8 mouse cellular contexts compared by ENCODE assay signal in the genomic region with DNA sequence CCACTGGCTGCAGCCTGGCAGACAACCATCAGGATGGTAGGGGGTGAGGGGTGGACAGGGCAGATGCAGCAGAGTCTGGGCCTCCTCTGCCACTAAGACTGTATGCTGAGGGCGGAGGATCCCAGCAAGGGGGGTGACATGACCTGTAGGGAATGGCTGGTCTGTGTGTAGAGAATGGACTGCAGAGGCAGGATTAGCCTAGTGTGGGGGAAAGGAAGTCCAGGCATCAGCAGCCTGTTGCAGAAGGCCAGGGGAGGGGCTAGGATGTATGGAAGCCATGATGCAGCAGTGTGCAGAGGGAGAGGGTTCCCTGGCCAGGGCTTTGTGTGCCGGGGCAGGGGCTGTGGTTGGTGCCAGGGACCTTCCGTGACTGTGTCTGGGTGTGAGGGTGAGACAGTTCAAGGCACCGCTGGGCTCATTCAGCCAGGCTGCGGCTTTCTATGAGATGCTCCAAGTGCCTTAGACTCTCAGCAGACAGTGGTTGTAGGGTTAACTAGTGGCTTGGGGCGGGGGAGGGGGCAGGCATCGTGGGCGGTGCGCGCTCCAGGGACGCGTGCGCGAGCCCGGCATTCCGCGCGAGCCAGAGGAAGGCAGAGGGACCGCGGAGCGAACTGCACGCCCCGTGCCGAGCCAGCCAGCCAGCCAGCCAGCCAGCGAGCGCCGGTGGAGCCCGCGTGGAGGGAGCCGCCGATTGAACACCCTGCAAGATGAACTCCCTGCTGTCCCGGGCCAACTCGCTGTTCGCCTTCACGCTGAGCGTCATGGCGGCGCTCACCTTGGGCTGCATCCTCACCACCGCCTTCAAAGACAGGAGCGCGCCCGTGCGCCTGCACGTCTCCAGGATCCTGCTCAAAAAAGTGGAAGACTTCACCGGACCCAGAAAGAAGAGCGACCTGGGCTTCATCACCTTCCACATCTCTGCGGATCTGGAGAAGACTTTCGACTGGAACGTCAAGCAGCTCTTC. TPM values are rescaled to one million over a fixed set of nuclear protein-coding genes. Genes with fewer than 3 reads are reported as not detected.
DNase-seq lines count a peak whose midpoint lies in the region; ATAC-seq lines count a peak whose summit lies in the region.
"Not testable (repeated sequence)": the region's sequence is repeated elsewhere in the genome, so short reads cannot be mapped to it uniquely, and the experiment has no call there.

Arxes1 (plus strand) TSS at position 569 of the 965 bp plus-strand sequence.

- WGBS in forebrain, embryonic 16.5 days = 18% methylated on average over 11 of the region's 49 CpGs
- 19% methylated on average over 12 of the region's 49 CpGs for WGBS in limb, embryonic 12.5 days
- 7% methylated on average over 22 of the region's 49 CpGs for WGBS in midbrain, embryonic 10.5 days

- not testable (repeated sequence) for H3K9me3 ChIP-seq in forebrain, embryonic 16.5 days (ENCODE audit: control insufficient read depth, low read length); limb, embryonic 12.5 days; midbrain, embryonic 10.5 days (replicated peaks)

- not testable (repeated sequence) for H3K27ac ChIP-seq in forebrain, embryonic 16.5 days (ENCODE audit: low read length); limb, embryonic 12.5 days
- peak within 1 kb of the TSS; percentile 65; the same call in 1 of the 2 replicates for H3K27ac ChIP-seq in midbrain, embryonic 10.5 days (replicated peaks)

- peak; percentile 31 for DNase-seq in R1 (ENCODE audit: low read depth, low spot score)
- DNase-seq in cerebellum, postnatal 14 days = peak; percentile 52 to 58
- peak; percentile 8 to 16 for DNase-seq in heart, postnatal 14 days
- DNase-seq in kidney, postnatal 10 days = peak; percentile 33
- peak; percentile 39 for DNase-seq in midbrain, embryonic 10.5 days (ENCODE audit: low spot score)
- DNase-seq in right cerebral cortex, adult 2 months (ENCODE audit: low spot score in 2 of 2) = peak; percentile 14 to 36

- H3K4me3 ChIP-seq in forebrain, embryonic 16.5 days (replicated peaks; ENCODE audit: low read length) = peak within 1 kb of the TSS; percentile 34
- H3K4me3 ChIP-seq in limb, embryonic 12.5 days (replicated peaks) = peak within 1 kb of the TSS; percentile 31
- peak within 1 kb of the TSS; percentile 45 for H3K4me3 ChIP-seq in midbrain, embryonic 10.5 days

- intact Hi-C loops in heart, postnatal 14 days (cut with DNase I) = not testable (repeated sequence)

- not testable (repeated sequence) for H3K4me1 ChIP-seq in forebrain, embryonic 16.5 days (replicated peaks; ENCODE audit: control insufficient read depth, insufficient read depth, low read length); limb, embryonic 12.5 days (replicated peaks)
- H3K4me1 ChIP-seq in midbrain, embryonic 10.5 days = peaks cover 15% of the 10 kb centered on the region; the same call in 1 of the 2 replicates

- peak; percentile 94 for ATAC-seq in forebrain, embryonic 16.5 days
- ATAC-seq in limb, embryonic 12.5 days (ENCODE audit: insufficient number of reproducible peaks, insufficient read depth, low FRiP score, low TSS enrichment, low read depth) = peak; percentile 98

- not testable (repeated sequence) for H3K36me3 ChIP-seq in forebrain, embryonic 16.5 days (ENCODE audit: control insufficient read depth, insufficient read depth); limb, embryonic 12.5 days; midbrain, embryonic 10.5 days

- H3K4me2 ChIP-seq in forebrain, embryonic 16.5 days (ENCODE audit: low read length) = peak within 1 kb of the TSS; percentile 45
- peak within 1 kb of the TSS; percentile 51 for H3K4me2 ChIP-seq in limb, embryonic 12.5 days

- H3K9ac ChIP-seq in forebrain, embryonic 16.5 days (replicated peaks; ENCODE audit: low read depth, low read length); limb, embryonic 12.5 days (replicated peaks): not testable (repeated sequence)

- not testable (repeated sequence) for H3K27me3 ChIP-seq in forebrain, embryonic 16.5 days (replicated peaks; ENCODE audit: control insufficient read depth, insufficient read depth, low read length)
- peaks cover 12% of the 10 kb centered on the region for H3K27me3 ChIP-seq in limb, embryonic 12.5 days
- H3K27me3 ChIP-seq in midbrain, embryonic 10.5 days (ENCODE audit: low read depth, poor library complexity, severe bottlenecking) = peaks cover 44% of the 10 kb centered on the region

RNA-seq across cellular contexts. Expression of gene Arxes1, which starts in this region (rescaled TPM):
- polyA plus RNA-seq in forebrain, embryonic 16.5 days (2015; fragmentation: Nextera tagmentation; extraction: Ambion mirVana) = 77.2 and 105 TPM in 2 replicates
- 1 to 10 TPM; 1.3 to 1.6 TPM for total RNA-seq in heart, postnatal 14 days (2021)
- polyA plus RNA-seq in limb, embryonic 12.5 days (2016; fragmentation: Nextera tagmentation; extraction: Ambion mirVana) = 49.8 and 50.9 TPM in 2 replicates
- polyA plus RNA-seq in midbrain, embryonic 10.5 days (2016; fragmentation: Nextera tagmentation; extraction: Ambion mirVana) = 41.6 and 45.7 TPM in 2 replicates
